Mouse (Mus musculus): ENCODE results near the gene Cpne4. TPM values are rescaled to one million over a fixed set of nuclear protein-coding genes. Genes with fewer than 3 reads are reported as not detected.

Gene Cpne4
- total and polyA plus RNA-seq, 3 experiments = not detected

- Histone ChIP-seq H3K27me3 (ENCODE audit: insufficient read depth, low read length) (no peaks in the 10 kb centered on the region), H3K36me3 (replicated peaks) (no peaks in the 10 kb centered on the region), H3K4me3 (ENCODE audit: low read depth, low read length) (no peak overlapping the region), H3K4me1 (ENCODE audit: insufficient read depth, low read depth, low read length) (no peaks in the 10 kb centered on the region), H3K9me3 (replicated peaks) (peaks cover 26% of the 10 kb centered on the region)
- TF ChIP-seq POLR2AphosphoS5 (IDR thresholded peaks at IDR 0.05; ENCODE audit: insufficient replicate concordance, low read depth, low read length) (no peak), GATA1 (IDR thresholded peaks at IDR 0.05; ENCODE audit: borderline replicate concordance, low read length) (no peak), TAL1 (conservative IDR thresholded peaks at IDR 0.05; ENCODE audit: low read depth, low read length) (no peak), CTCF (IDR thresholded peaks at IDR 0.05; ENCODE audit: low read depth, low read length) (no peak), GATA2 (IDR thresholded peaks at IDR 0.05; ENCODE audit: borderline replicate concordance, low read depth, low read length) (no peak)
- no peak for ATAC-seq (ENCODE audit: extremely low read depth, insufficient number of reproducible peaks, low FRiP score, poor library complexity, severe bottlenecking)
- DNase-seq (ENCODE audit: low spot score) = no peak
These were observed 22.5 kb downstream of the Cpne4 start for GRCm38 (mm10) chr9:104569480-104570167.

DNA sequence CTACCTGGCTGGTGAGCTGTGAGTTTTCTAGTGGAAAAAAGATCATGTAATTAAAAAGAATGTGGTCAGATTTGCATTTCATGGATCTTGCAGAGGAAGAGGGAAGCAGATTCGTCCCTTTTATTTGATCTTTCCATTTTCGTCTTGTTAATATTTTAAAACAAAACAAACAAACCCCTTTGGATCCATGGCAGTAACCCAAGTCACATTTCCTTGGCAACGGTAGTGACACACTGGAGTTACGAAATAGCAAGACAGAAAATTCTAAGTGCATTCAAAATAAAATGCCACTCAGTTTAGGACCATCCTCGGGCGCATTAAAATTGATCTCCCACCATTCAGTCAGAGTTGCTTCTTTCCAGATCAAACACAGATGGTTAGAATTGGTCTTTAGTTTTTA, 25.8 kb downstream of the Cpne4 start:
- no peak for DNase-seq (ENCODE audit: low spot score)
- no peak for ATAC-seq (ENCODE audit: extremely low read depth, insufficient number of reproducible peaks, low FRiP score, poor library complexity, severe bottlenecking)
- Histone ChIP-seq H3K4me1 (ENCODE audit: insufficient read depth, low read depth, low read length) (no peaks in the 10 kb centered on the region), H3K9me3 (replicated peaks) (peaks cover 19% of the 10 kb centered on the region), H3K27me3 (ENCODE audit: insufficient read depth, low read length) (no peaks in the 10 kb centered on the region), H3K36me3 (replicated peaks) (no peaks in the 10 kb centered on the region), H3K4me3 (ENCODE audit: low read depth, low read length) (no peak overlapping the region)
- no peak for TF ChIP-seq GATA1 (IDR thresholded peaks at IDR 0.05; ENCODE audit: borderline replicate concordance, low read length)

- Histone ChIP-seq H3K4me3 (ENCODE audit: low read depth, low read length) (no peak overlapping the region), H3K36me3 (replicated peaks) (no peaks in the 10 kb centered on the region), H3K27me3 (ENCODE audit: insufficient read depth, low read length) (no peaks in the 10 kb centered on the region), H3K9me3 (replicated peaks) (peaks cover 21% of the 10 kb centered on the region), H3K4me1 (ENCODE audit: insufficient read depth, low read depth, low read length) (no peaks in the 10 kb centered on the region)
- TF ChIP-seq CTCF (IDR thresholded peaks at IDR 0.05; ENCODE audit: low read depth, low read length) = no peak
- no peak for TF ChIP-seq TAL1 (conservative IDR thresholded peaks at IDR 0.05; ENCODE audit: low read depth, low read length)
- TF ChIP-seq POLR2AphosphoS5 (IDR thresholded peaks at IDR 0.05; ENCODE audit: insufficient replicate concordance, low read depth, low read length) = no peak
- no peak for TF ChIP-seq GATA1 (IDR thresholded peaks at IDR 0.05; ENCODE audit: borderline replicate concordance, low read length)
- no peak for TF ChIP-seq GATA2 (IDR thresholded peaks at IDR 0.05; ENCODE audit: borderline replicate concordance, low read depth, low read length)
- DNase-seq (ENCODE audit: low spot score) = no peak
- ATAC-seq (ENCODE audit: extremely low read depth, insufficient number of reproducible peaks, low FRiP score, poor library complexity, severe bottlenecking) = no peak
These were observed 27.4 kb downstream of the Cpne4 start for GRCm38 (mm10) chr9:104574476-104574875.

- Histone ChIP-seq H3K9me3 (replicated peaks) (peaks cover 36% of the 10 kb centered on the region), H3K4me1 (ENCODE audit: insufficient read depth, low read depth, low read length) (no peaks in the 10 kb centered on the region), H3K36me3 (replicated peaks) (no peaks in the 10 kb centered on the region), H3K4me3 (ENCODE audit: low read depth, low read length) (no peak overlapping the region), H3K27me3 (ENCODE audit: insufficient read depth, low read length) (no peaks in the 10 kb centered on the region)
- ATAC-seq (ENCODE audit: extremely low read depth, insufficient number of reproducible peaks, low FRiP score, poor library complexity, severe bottlenecking) (no peak), DNase-seq (ENCODE audit: low spot score) (no peak)
- TF ChIP-seq POLR2AphosphoS5 (IDR thresholded peaks at IDR 0.05; ENCODE audit: insufficient replicate concordance, low read depth, low read length) = no peak
- no peak for TF ChIP-seq TAL1 (conservative IDR thresholded peaks at IDR 0.05; ENCODE audit: low read depth, low read length)
- no peak for TF ChIP-seq CTCF (IDR thresholded peaks at IDR 0.05; ENCODE audit: low read depth, low read length)
- no peak for TF ChIP-seq GATA1 (IDR thresholded peaks at IDR 0.05; ENCODE audit: borderline replicate concordance, low read length)
- no peak for TF ChIP-seq GATA2 (IDR thresholded peaks at IDR 0.05; ENCODE audit: borderline replicate concordance, low read depth, low read length)
These were observed 35.0 kb downstream of the Cpne4 start for GRCm38 (mm10) chr9:104581921-104582624.

GRCm38 (mm10) chr9:104582675-104583074, 35.6 kb downstream of the Cpne4 start:
- H3K4me3 ChIP-seq (ENCODE audit: low read depth, low read length) = no peak overlapping the region
- no peak for DNase-seq (ENCODE audit: low spot score)
- no peaks in the 10 kb centered on the region for H3K36me3 ChIP-seq (replicated peaks)
- no peaks in the 10 kb centered on the region for H3K4me1 ChIP-seq (ENCODE audit: insufficient read depth, low read depth, low read length)
- H3K27me3 ChIP-seq (ENCODE audit: insufficient read depth, low read length) = no peaks in the 10 kb centered on the region
- peaks cover 37% of the 10 kb centered on the region for H3K9me3 ChIP-seq (replicated peaks)
- no peak for TF ChIP-seq POLR2AphosphoS5 (IDR thresholded peaks at IDR 0.05; ENCODE audit: insufficient replicate concordance, low read depth, low read length)
- TF ChIP-seq CTCF (IDR thresholded peaks at IDR 0.05; ENCODE audit: low read depth, low read length) = no peak
- TF ChIP-seq GATA1 (IDR thresholded peaks at IDR 0.05; ENCODE audit: borderline replicate concordance, low read length) = no peak
- TF ChIP-seq TAL1 (conservative IDR thresholded peaks at IDR 0.05; ENCODE audit: low read depth, low read length) = no peak
- TF ChIP-seq GATA2 (IDR thresholded peaks at IDR 0.05; ENCODE audit: borderline replicate concordance, low read depth, low read length) = no peak
- no peak for ATAC-seq (ENCODE audit: extremely low read depth, insufficient number of reproducible peaks, low FRiP score, poor library complexity, severe bottlenecking)

- H3K9me3 ChIP-seq (replicated peaks) = peaks cover 53% of the 10 kb centered on the region
- ATAC-seq (ENCODE audit: extremely low read depth, insufficient number of reproducible peaks, low FRiP score, poor library complexity, severe bottlenecking) = no peak
These were observed 47.5 kb downstream of the Cpne4 start for GRCm38 (mm10) chr9:104594550-104594949.

More at GRCm38 (mm10) chr9:104594550-104594949, 47.5 kb downstream of the Cpne4 start:
- Histone ChIP-seq H3K4me1 (ENCODE audit: insufficient read depth, low read depth, low read length) (no peaks in the 10 kb centered on the region), H3K36me3 (replicated peaks) (no peaks in the 10 kb centered on the region), H3K27me3 (ENCODE audit: insufficient read depth, low read length) (no peaks in the 10 kb centered on the region), H3K4me3 (ENCODE audit: low read depth, low read length) (no peak overlapping the region)
- no peak for DNase-seq (ENCODE audit: low spot score)
- TF ChIP-seq TAL1 (conservative IDR thresholded peaks at IDR 0.05; ENCODE audit: low read depth, low read length) = no peak
- TF ChIP-seq GATA1 (IDR thresholded peaks at IDR 0.05; ENCODE audit: borderline replicate concordance, low read length) = no peak
- no peak for TF ChIP-seq POLR2AphosphoS5 (IDR thresholded peaks at IDR 0.05; ENCODE audit: insufficient replicate concordance, low read depth, low read length)
- no peak for TF ChIP-seq GATA2 (IDR thresholded peaks at IDR 0.05; ENCODE audit: borderline replicate concordance, low read depth, low read length)
- no peak for TF ChIP-seq CTCF (IDR thresholded peaks at IDR 0.05; ENCODE audit: low read depth, low read length)
